Mouse (Mus musculus) megakaryocyte, embryonic 14.5 days (primary cell): ENCODE measurements at regions not wholly inside any gene's neighbourhood (a gene's known extent, or its start where the extent isn't known, plus 50 kb on each side); places are given as distances from the start of the nearest gene placed in this dataset.
"Not testable (repeated sequence)": the region's sequence is repeated elsewhere in the genome, so short reads cannot be mapped to it uniquely, and the experiment has no call there.

Source experiments
- FLI1 ChIP-seq: IDR thresholded peaks from 2 replicates; pipeline ENCODE4 v1.6.1; 2012; ENCODE audit warnings: low read length, inconsistent platforms, mixed read lengths
- GATA1 ChIP-seq: IDR thresholded peaks from 3 replicates; pipeline ENCODE4 v1.6.1; 2012; ENCODE audit warnings: mixed read lengths, low read length, inconsistent platforms, borderline replicate concordance

DNA sequence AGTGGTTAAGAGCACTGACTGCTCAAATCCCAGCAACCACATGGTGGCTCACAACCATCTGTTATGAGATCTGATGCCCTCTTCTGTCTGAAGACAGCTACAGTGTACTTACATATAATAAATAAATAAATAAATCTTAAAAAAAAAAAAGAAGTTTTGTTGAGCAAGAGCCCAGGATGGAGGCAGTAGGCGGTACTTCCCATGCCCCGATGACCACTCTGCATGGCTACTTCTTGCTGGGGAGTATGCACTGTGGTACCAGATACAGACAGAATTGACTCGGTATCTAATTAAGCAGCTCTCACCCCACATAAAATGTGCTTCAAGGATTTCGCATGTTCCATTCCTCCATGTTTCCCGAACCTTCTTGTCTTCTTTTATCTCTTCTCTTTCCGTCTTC lies 278.4 kb downstream of the Diras2 start:
- TF ChIP-seq FLI1, GATA1: not testable (repeated sequence)
